Mouse (Mus musculus): ENCODE results near the gene Smoc2. TPM values are rescaled to one million over a fixed set of nuclear protein-coding genes. Genes with fewer than 3 reads are reported as not detected.

Smoc2 gene
- polyA plus RNA-seq, 1 experiment from 2014 or later: 5.9 TPM

- Histone ChIP-seq H3K27me3 (replicated peaks) (peaks cover 88% of the 10 kb centered on the region), H3K4me2 (peak overlapping the region; percentile 58), H3K9ac (no peak overlapping the region), H3K27ac (no peak overlapping the region), H3K9me3 (replicated peaks) (no peaks in the 10 kb centered on the region), H3K36me3 (no peaks in the 10 kb centered on the region), H3K4me1 (no peaks in the 10 kb centered on the region; the same call in 1 of the 2 replicates), H3K4me3 (peak overlapping the region; percentile 36)
- ATAC-seq: no peak
- WGBS (ENCODE audit: insufficient replicate concordance): 2% methylated on average over 31 of the region's 31 CpGs
Measured at GRCm38 (mm10) chr17:14280425-14280833, 1.1 kb downstream of the Smoc2 start.

- ATAC-seq: no peak
- WGBS (ENCODE audit: insufficient replicate concordance): 40% methylated on average over 7 of the region's 7 CpGs
- H3K36me3 ChIP-seq: no peaks in the 10 kb centered on the region
- no peaks in the 10 kb centered on the region for H3K9me3 ChIP-seq (replicated peaks)
- H3K9ac ChIP-seq: no peak overlapping the region
- H3K4me1 ChIP-seq: no peaks in the 10 kb centered on the region
- H3K27me3 ChIP-seq (replicated peaks): peaks cover 38% of the 10 kb centered on the region
- H3K4me3 ChIP-seq: no peak overlapping the region
- H3K27ac ChIP-seq: no peak overlapping the region
- no peak overlapping the region for H3K4me2 ChIP-seq
Measured at GRCm38 (mm10) chr17:14288015-14288616, 8.8 kb downstream of the Smoc2 start.

GRCm38 (mm10) chr17:14293617-14294016 is 14.3 kb downstream of the Smoc2 start:
- H3K9ac ChIP-seq: no peak overlapping the region
- no peak overlapping the region for H3K27ac ChIP-seq
- ATAC-seq: no peak
- no peaks in the 10 kb centered on the region for H3K9me3 ChIP-seq (replicated peaks)
- H3K27me3 ChIP-seq (replicated peaks): peaks cover 5% of the 10 kb centered on the region
- H3K36me3 ChIP-seq: no peaks in the 10 kb centered on the region
- no peak overlapping the region for H3K4me3 ChIP-seq
- no peak overlapping the region for H3K4me2 ChIP-seq
- no peaks in the 10 kb centered on the region for H3K4me1 ChIP-seq
- WGBS (ENCODE audit: insufficient replicate concordance): 56% methylated on average over 5 of the region's 5 CpGs

GRCm38 (mm10) chr17:14295146-14295545 is 15.8 kb downstream of the Smoc2 start:
- no peaks in the 10 kb centered on the region for H3K9me3 ChIP-seq (replicated peaks)
- H3K27ac ChIP-seq: no peak overlapping the region
- no peaks in the 10 kb centered on the region for H3K27me3 ChIP-seq (replicated peaks)
- no peaks in the 10 kb centered on the region for H3K36me3 ChIP-seq
- no peak overlapping the region for H3K9ac ChIP-seq
- H3K4me1 ChIP-seq: no peaks in the 10 kb centered on the region
- no peak overlapping the region for H3K4me2 ChIP-seq
- 69% methylated on average over 3 of the region's 3 CpGs for WGBS (ENCODE audit: insufficient replicate concordance)
- H3K4me3 ChIP-seq: no peak overlapping the region
- ATAC-seq: no peak

GRCm38 (mm10) chr17:14300361-14300760 is 21.1 kb downstream of the Smoc2 start:
- WGBS (ENCODE audit: insufficient replicate concordance): 62% methylated on average over 5 of the region's 5 CpGs
- Histone ChIP-seq H3K9ac (no peak overlapping the region), H3K4me3 (no peak overlapping the region), H3K4me2 (no peak overlapping the region), H3K9me3 (replicated peaks) (no peaks in the 10 kb centered on the region), H3K36me3 (no peaks in the 10 kb centered on the region), H3K27me3 (replicated peaks) (no peaks in the 10 kb centered on the region), H3K4me1 (no peaks in the 10 kb centered on the region), H3K27ac (no peak overlapping the region)
- ATAC-seq: no peak

GRCm38 (mm10) chr17:14301491-14302344 is 22.4 kb downstream of the Smoc2 start:
- H3K36me3 ChIP-seq: no peaks in the 10 kb centered on the region
- H3K27ac ChIP-seq: no peak overlapping the region
- 30% methylated on average over 7 of the region's 7 CpGs for WGBS (ENCODE audit: insufficient replicate concordance)
- no peaks in the 10 kb centered on the region for H3K4me1 ChIP-seq
- no peak for ATAC-seq
- H3K9me3 ChIP-seq (replicated peaks): no peaks in the 10 kb centered on the region
- H3K4me2 ChIP-seq: no peak overlapping the region
- no peaks in the 10 kb centered on the region for H3K27me3 ChIP-seq (replicated peaks)
- no peak overlapping the region for H3K4me3 ChIP-seq
- H3K9ac ChIP-seq: no peak overlapping the region

- H3K4me2 ChIP-seq: no peak overlapping the region
- no peak overlapping the region for H3K27ac ChIP-seq
- H3K9ac ChIP-seq: no peak overlapping the region
- no peaks in the 10 kb centered on the region for H3K36me3 ChIP-seq
- no peak for ATAC-seq
- no peaks in the 10 kb centered on the region for H3K27me3 ChIP-seq (replicated peaks)
- no peaks in the 10 kb centered on the region for H3K9me3 ChIP-seq (replicated peaks)
- no peak overlapping the region for H3K4me3 ChIP-seq
- WGBS (ENCODE audit: insufficient replicate concordance): 59% methylated on average over 6 of the region's 6 CpGs
- no peaks in the 10 kb centered on the region for H3K4me1 ChIP-seq
Measured at GRCm38 (mm10) chr17:14302356-14302755, 23.1 kb downstream of the Smoc2 start.

- Histone ChIP-seq H3K36me3 (no peaks in the 10 kb centered on the region), H3K4me3 (no peak overlapping the region), H3K9ac (no peak overlapping the region), H3K27me3 (replicated peaks) (no peaks in the 10 kb centered on the region), H3K27ac (no peak overlapping the region), H3K4me1 (no peaks in the 10 kb centered on the region), H3K4me2 (no peak overlapping the region), H3K9me3 (replicated peaks) (no peaks in the 10 kb centered on the region)
- 80% methylated on average over 6 of the region's 6 CpGs for WGBS (ENCODE audit: insufficient replicate concordance)
- ATAC-seq: no peak
Measured at GRCm38 (mm10) chr17:14303722-14304121, 24.4 kb downstream of the Smoc2 start.

- ATAC-seq: no peak
Measured at GRCm38 (mm10) chr17:14309884-14310283, 30.6 kb downstream of the Smoc2 start.

GRCm38 (mm10) chr17:14312440-14312839 is 33.1 kb downstream of the Smoc2 start:
- no peak for ATAC-seq
- H3K9me3 ChIP-seq (replicated peaks): no peaks in the 10 kb centered on the region
- H3K4me1 ChIP-seq: no peaks in the 10 kb centered on the region
- peaks cover 4% of the 10 kb centered on the region; the same call in 1 of the 2 replicates for H3K27me3 ChIP-seq (replicated peaks)
- H3K4me3 ChIP-seq: no peak overlapping the region
- 58% methylated on average over 6 of the region's 6 CpGs for WGBS (ENCODE audit: insufficient replicate concordance)
- no peak overlapping the region for H3K27ac ChIP-seq
- H3K4me2 ChIP-seq: no peak overlapping the region
- no peaks in the 10 kb centered on the region for H3K36me3 ChIP-seq
- no peak overlapping the region for H3K9ac ChIP-seq

More at GRCm38 (mm10) chr17:14309884-14310283, 30.6 kb downstream of the Smoc2 start:
- Histone ChIP-seq H3K4me2 (no peak overlapping the region), H3K4me3 (no peak overlapping the region), H3K36me3 (no peaks in the 10 kb centered on the region), H3K27ac (no peak overlapping the region), H3K9ac (no peak overlapping the region), H3K4me1 (no peaks in the 10 kb centered on the region), H3K9me3 (replicated peaks) (no peaks in the 10 kb centered on the region), H3K27me3 (replicated peaks) (peaks cover 4% of the 10 kb centered on the region; the same call in 1 of the 2 replicates)
- WGBS (ENCODE audit: insufficient replicate concordance): 64% methylated on average over 3 of the region's 3 CpGs

- ATAC-seq: no peak
- Histone ChIP-seq H3K36me3 (no peaks in the 10 kb centered on the region), H3K4me1 (no peaks in the 10 kb centered on the region), H3K4me3 (no peak overlapping the region), H3K4me2 (no peak overlapping the region), H3K27me3 (replicated peaks) (peaks cover 4% of the 10 kb centered on the region; the same call in 1 of the 2 replicates), H3K9ac (no peak overlapping the region), H3K27ac (no peak overlapping the region), H3K9me3 (replicated peaks) (no peaks in the 10 kb centered on the region)
- 53% methylated on average over 1 of the region's 1 CpGs for WGBS (ENCODE audit: insufficient replicate concordance)
Measured at GRCm38 (mm10) chr17:14314308-14314707, 35.0 kb downstream of the Smoc2 start.

GRCm38 (mm10) chr17:14316536-14316935 is 37.2 kb downstream of the Smoc2 start:
- H3K4me1 ChIP-seq: no peaks in the 10 kb centered on the region
- peaks cover 4% of the 10 kb centered on the region; the same call in 1 of the 2 replicates for H3K27me3 ChIP-seq (replicated peaks)
- no peak overlapping the region for H3K9ac ChIP-seq
- no peak overlapping the region for H3K4me2 ChIP-seq
- no peaks in the 10 kb centered on the region for H3K36me3 ChIP-seq
- H3K27ac ChIP-seq: no peak overlapping the region
- H3K4me3 ChIP-seq: no peak overlapping the region
- H3K9me3 ChIP-seq (replicated peaks): no peaks in the 10 kb centered on the region
- no peak for ATAC-seq
- 60% methylated on average over 7 of the region's 7 CpGs for WGBS (ENCODE audit: insufficient replicate concordance)

All from liver, embryonic 12.5 days (tissue).